Mouse (Mus musculus) ovary, postnatal 36 days (tissue): ENCODE data around the gene Plppr3.

Experiments
- DNase-seq: peaks from one replicate; pipeline ENCODE4 v3.0.0; 2022; ENCODE audit warnings: low spot score, mixed read lengths

The Plppr3 gene

DNA sequence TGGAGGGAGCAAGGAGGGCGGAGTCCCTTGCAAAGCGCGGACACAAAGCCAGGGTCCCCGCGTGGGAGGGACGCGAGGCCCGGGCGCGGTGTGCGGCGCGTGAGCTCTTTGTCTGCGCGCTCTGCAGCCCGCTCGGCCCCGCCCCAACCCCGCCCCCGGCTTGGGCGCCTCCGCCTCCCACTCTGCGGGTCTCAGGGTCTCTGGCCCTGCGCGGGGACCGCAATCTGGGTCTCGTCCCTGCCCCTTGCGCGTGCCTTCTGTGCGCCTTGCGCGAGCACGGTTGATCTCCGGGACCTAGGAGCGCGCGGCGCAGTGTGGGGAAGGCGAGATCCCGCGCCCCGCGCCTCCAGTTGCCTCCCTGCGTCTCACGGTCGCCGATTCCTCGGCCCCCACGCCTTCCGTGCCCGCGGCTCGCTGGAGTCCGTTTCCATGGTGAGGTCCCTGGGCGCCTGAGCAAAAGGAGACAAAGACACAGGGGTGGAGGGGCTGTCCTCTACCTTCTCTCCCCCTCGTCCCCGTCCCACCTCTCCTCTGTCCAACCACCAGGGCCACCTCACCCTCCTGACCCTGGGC is at the start of gene Plppr3, which contains the start of gene Prtn3:
Gene Plppr3 (minus strand): TSS at position 345 of the 573 bp plus-strand sequence.
Gene Prtn3 (plus strand): TSS at position 187 of the 573 bp plus-strand sequence.
- DNase-seq: peak; percentile 55

DNA sequence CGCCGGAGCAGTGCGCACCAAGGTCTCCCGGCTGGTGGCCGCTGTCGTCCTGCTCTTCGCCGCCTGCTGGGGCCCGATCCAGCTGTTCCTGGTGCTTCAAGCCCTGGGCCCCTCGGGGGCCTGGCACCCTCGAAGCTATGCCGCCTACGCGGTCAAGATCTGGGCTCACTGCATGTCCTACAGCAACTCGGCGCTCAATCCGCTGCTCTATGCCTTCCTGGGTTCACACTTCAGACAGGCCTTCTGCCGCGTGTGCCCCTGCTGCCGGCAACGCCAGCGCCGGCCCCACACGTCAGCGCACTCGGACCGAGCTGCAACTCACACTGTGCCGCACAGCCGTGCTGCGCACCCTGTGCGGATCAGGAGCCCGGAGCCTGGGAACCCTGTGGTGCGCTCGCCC is 47.1 kb upstream of the Plppr3 start:
- DNase-seq: no peak

GRCm38 (mm10) chr10:79920958-79921535 is 46.6 kb upstream of the Plppr3 start, which contains the start of gene R3hdm4:
TSS of gene R3hdm4 (minus strand) at chr10:79921208.
- no peak for DNase-seq

DNA sequence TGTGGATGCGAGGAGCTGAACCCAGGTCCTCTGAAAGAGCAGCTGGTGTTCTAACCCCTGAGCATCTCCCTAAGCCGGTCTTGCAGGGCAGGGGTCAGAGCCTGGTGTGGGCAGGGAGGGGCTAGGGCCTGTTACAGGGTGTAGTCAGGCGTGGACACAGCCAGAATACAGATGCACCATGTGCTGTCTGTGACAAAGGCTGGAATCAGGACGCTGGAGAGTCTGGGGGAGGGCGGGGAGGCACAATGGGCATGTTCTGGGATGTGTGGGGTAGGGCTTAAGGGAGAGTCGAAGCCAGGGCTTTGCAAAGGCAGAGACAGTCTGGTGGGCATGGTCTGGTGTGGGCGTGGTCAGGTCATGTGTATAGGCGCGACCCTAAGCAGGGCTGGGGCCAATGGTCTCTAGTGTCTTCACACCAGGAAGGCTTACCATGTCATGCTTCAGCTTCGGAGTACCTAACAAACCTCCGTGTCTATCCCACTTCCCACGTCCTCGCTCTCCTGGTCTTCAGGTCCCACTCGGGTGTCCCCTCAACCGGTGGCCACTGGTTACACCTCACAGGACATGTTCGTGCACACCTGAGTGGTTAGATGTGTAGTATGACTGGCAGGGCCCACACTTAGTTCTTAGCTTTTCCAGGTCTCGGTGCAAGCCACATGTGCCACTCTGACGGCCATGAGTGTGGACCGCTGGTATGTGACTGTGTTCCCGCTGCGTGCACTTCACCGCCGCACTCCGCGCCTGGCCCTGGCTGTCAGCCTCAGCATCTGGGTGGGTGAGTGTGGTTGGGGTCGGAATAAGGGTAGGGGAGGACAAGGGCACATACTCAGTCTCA is 45.8 kb upstream of the Plppr3 start:
- DNase-seq: no peak

DNA sequence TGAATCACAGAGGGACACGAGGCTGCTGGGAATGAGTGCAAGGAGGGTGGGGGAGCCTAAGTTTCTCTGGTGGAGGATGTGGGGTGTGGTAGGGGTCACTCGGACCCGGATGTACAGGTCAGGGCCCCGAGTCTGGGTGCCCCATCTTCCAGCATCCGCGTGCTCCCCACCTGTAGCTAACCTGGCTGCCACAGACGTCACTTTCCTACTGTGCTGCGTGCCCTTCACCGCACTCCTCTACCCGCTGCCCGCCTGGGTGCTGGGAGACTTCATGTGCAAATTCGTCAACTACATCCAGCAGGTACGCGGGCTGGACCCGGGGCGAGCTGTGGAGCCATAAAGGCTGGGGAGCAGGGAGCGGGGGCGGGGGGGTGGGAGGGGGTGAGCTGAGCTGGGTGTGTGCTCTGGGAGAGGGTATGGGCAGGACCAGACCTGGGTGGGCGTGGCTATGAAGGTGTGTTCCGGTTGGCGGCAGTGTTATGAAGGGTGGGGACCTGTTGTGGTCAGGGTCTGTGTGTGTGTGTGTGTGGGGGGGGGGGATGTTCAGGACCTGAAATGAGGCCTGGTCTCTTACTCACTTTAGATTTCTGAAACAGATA is 44.9 kb upstream of the Plppr3 start:
- DNase-seq: no peak

- DNase-seq: no peak
Measured at GRCm38 (mm10) chr10:79918231-79919078, 44.0 kb upstream of the Plppr3 start.

GRCm38 (mm10) chr10:79917532-79918100 is 43.2 kb upstream of the Plppr3 start:
- no peak for DNase-seq

DNA sequence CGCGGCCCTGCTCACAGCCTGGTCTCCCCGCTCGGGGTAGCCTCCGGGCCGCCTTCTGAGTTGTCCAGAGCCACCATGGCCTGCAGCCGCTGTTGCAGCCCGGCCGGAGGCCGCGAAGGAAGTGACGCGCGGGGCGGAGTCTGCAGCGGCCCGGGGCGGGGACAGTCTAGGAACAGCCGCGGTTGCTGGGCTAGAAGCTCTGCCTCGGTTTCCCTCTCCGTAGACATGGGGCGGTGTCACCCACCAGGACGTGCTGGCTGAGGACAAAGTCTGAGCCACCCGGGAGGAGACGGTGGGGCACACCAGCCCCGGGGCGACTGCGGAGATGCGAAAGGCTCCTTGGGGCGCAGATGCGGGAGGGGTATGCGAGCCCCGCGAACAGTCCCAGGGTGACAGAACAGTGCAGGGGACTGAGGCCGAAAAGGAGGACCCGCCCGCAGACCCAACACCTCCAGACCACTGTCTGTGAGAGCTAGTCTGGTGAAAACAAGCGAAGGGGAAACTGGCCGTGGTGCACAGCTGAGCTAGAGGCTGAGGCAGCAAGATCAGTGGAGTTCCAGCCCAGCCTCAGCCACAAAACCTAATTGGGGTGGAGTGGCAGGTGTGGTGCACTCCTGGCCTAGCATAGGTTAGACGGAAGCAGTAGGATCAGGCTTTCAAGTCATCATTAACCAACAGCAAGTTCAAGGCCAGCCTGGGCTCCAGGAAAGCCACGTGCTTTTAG is 42.5 kb upstream of the Plppr3 start, which contains the start of gene Kiss1r:
Gene Kiss1r (plus strand): TSS at position 164 of the 724 bp plus-strand sequence.
- DNase-seq: peak; percentile 88

DNA sequence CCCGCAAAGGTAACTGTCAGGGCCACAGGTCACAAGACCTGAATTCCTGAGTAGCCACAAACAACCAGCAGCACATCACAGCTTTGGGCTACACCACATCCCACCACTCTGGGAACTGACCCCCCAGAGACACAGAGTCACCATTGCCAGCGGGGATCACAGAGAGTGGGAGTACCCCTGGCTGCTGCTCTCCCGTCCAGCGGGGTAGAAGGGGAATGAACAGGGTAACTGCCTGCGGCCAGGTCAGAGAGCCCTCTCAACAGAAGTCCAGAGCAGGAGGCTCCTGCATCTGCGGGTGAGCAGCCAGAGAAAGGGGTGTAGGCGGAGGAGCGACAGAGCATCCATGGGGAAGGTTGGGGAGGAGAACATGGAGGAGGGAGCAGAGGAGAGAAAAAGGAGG is 41.6 kb upstream of the Plppr3 start:
- DNase-seq: no peak

DNA sequence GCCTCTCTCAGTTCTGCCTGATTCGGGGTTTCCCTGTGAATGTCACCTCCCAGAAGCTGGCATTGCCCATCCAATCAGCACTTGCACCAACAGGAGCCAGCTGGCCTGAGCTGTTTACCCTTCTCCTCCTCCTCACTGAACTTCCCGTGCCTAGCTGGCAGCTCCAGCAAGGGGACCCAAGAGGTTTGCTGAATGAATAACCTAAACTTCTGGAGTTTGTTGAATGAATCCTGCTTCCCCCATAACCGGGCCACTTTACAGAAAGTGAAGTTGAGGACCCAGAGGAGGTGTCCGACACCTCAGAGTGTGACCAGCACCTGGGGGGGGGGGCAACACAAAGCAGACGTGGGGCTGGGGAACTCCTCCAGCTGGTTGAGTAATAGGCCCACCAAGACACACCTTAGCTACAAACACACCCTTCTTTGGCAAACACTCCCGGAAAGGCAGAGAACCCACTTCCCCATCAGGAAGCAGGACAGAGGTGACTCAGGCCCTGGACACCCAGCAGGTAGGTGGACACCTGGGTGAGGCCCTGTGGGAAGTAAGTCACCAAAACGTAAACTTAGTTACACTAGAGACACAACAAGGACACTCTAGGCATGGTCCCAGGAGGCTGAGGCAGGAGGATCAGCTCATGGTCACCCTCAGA is 40.6 kb upstream of the Plppr3 start:
- no peak for DNase-seq

DNA sequence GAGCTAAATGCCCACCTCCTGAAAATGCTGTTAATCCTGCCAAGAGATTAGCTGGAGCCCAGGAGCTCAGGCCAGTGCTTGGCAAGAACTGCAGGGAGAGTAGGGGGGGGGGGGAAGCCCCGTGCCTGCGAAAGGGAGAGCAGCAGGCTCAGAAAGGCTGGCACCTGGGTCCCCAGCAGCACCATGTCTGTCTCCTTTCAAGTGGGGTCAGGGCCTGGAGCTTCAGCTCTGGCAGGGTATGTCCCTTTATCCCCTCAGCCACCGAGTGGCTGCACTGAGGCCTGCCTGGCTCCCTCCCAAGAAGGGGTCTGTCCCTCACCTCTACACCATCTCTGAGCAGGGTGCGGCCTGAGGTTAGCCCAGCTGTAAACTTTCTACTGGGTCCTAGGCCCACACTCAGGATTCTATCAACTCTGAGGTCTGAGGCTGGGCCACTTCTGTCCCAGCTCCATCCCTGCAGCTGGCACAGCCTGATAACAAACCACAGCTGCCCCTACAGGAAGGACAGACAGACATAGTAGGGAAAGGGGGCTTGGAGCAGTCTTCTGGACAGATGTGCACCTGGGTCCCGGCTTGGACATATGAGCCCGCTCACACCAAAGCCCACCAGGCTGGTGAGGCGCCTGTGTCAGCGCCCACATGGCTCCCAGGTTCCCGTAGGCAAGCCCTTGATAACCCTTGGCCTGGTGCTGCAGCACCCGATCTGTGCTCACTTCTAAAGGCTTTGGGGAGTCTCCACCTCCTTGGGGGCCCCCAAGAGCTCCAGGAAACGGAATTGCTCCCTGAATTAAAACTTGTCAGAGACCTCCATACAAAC is 39.9 kb upstream of the Plppr3 start:
- DNase-seq: no peak

- DNase-seq: no peak
Measured at GRCm38 (mm10) chr10:79912412-79912811, 38.0 kb upstream of the Plppr3 start.

DNA sequence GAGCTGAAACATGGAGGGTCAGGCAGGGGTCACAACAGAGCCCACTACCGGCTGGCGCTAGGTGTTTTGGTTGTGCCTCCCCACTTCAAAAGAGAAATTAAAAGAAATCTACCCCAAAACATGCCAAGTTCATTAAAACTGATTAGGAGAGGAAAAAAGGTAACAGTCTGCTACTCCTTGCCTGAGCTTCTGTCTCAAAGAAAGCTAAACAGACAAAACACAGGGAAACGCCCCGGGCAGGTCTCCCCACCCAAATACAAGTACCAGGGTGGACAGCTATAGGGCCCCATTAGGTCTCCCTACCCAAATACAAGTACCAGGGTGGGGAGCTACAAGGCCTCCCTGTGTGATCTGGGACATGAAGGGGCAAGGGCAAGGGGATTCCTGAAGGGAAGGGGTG is 36.1 kb upstream of the Plppr3 start, which contains the start of gene Gm26602:
Gene Gm26602 (plus strand): TSS at position 301 of the 400 bp plus-strand sequence.
- no peak for DNase-seq

GRCm38 (mm10) chr10:79909092-79909922 is 34.9 kb upstream of the Plppr3 start:
- no peak for DNase-seq

GRCm38 (mm10) chr10:79908167-79909091 is 34.0 kb upstream of the Plppr3 start, which contains the start of gene Med16:
TSS of gene Med16 (minus strand) at chr10:79908923.
- peak; percentile 95 for DNase-seq

DNA sequence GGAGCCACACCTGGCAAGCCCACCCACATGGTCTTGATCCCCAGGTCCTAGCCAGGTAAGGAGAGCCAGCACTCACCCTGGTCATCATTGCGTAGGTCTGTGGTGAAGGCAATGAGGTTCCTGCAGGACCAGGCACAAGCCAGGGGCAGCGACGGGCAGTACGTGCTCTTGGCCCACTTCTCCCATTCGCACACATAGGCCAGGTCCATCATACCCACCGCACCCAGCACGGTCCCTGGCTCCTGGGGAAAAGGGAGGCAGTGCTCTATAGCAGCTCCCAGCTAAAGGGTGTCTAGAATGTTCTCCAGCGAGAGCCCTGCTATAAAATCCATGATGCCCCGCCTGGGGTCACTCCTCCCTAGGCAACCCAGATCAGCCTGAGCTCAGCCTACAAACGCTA is 33.0 kb upstream of the Plppr3 start:
- no peak for DNase-seq

DNA sequence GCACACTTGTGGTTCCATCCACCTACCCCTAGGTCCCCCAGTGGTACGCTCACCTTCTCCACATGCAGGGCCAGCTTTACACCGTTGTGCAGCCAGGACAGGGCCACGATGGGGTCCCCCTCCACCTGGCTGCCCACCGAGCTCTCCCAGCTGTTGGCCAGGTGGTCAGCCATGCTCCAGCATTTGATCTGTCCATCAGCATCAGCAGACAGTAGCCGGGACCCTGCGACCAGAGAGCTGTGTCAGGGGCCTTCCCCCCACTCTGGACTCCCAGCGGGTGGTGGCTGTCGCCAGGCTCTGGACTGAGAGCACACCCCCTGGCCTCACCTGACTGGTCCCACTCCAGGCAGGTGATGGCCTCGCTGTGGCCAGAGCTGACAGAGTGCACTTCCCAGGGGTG is 32.3 kb upstream of the Plppr3 start:
- DNase-seq: no peak
